Mouse (Mus musculus): Measurements from ENCODE around the gene Gm28778. TPM values are rescaled to one million over a fixed set of nuclear protein-coding genes. Genes with fewer than 3 reads are reported as not detected.

Gene Gm28778
- total and polyA plus RNA-seq, 3 experiments: 1.5 TPM; not detected in 2

- no peak overlapping the region for H3K4me2 ChIP-seq (ENCODE audit: insufficient read depth, low read depth, poor library complexity, severe bottlenecking)
- in situ Hi-C loops (cut with MboI; ENCODE audit: low pct_ligation_motif_present, low pct_unique_long_range_greater_than_20kb, low sequenced_read_pairs): no loop called here
These were observed 3.6 kb downstream of the Gm28778 start for GRCm38 (mm10) chr1:53300506-53300905.

GRCm38 (mm10) chr1:53312989-53313967 lies 16.4 kb downstream of the Gm28778 start, which contains the start of gene Osgepl1:
Gene Osgepl1 (plus strand): TSS chr1:53313624.
- DNase-seq (ENCODE audit: extremely low read depth): peak; percentile 76
- H3K36me3 ChIP-seq (replicated peaks in 1 of 2; ENCODE audit: control insufficient read depth in 1 of 2, insufficient read depth in 1 of 2, low read length in 1 of 2): peaks cover 16 to 35% of the 10 kb centered on the region in 2 experiments
- TF ChIP-seq JUN (IDR thresholded peaks at IDR 0.05; ENCODE audit: insufficient read depth, low read depth, low read length) (peak; percentile 38; the same call in 1 of the 2 replicates), MAZ (IDR thresholded peaks at IDR 0.05; ENCODE audit: low read depth, low read length) (no peak), CHD1 (IDR thresholded peaks at IDR 0.05; ENCODE audit: low read depth, low read length) (0 out of 2 replicates have a peak, but pooled peaks have one; percentile 3), E2F4 (IDR thresholded peaks at IDR 0.05; ENCODE audit: insufficient replicate concordance, low read depth, low read length) (peak; percentile 68; the same call in 1 of the 2 replicates), MYC (IDR thresholded peaks at IDR 0.05; ENCODE audit: low read depth, low read length) (no peak), ETS1 (conservative IDR thresholded peaks at IDR 0.05; ENCODE audit: low read depth, low read length) (0 out of 2 replicates have a peak, but pooled peaks have one; percentile 15), IRF4 (IDR thresholded peaks at IDR 0.05; ENCODE audit: low read depth, low read length) (peak; percentile 52; the same call in 1 of the 2 replicates), RAD21 (IDR thresholded peaks at IDR 0.05; ENCODE audit: low read depth, low read length) (peak; percentile 52), HCFC1 (IDR thresholded peaks at IDR 0.05; ENCODE audit: low read depth, low read length) (peak; percentile 72), ZMIZ1 (IDR thresholded peaks at IDR 0.05; ENCODE audit: low read depth, low read length) (no peak), SMC3 (IDR thresholded peaks at IDR 0.05; ENCODE audit: low read depth, low read length) (peak; percentile 33), POLR2AphosphoS2 (IDR thresholded peaks at IDR 0.05; ENCODE audit: low read depth, low read length) (0 out of 2 replicates have a peak, but pooled peaks have one; percentile 12), UBTF (IDR thresholded peaks at IDR 0.05; ENCODE audit: low read depth, low read length) (no peak), MEF2A (IDR thresholded peaks at IDR 0.05; ENCODE audit: borderline replicate concordance, low read depth, low read length) (peak; percentile 95), JUND (conservative IDR thresholded peaks at IDR 0.05; ENCODE audit: low read depth, low read length) (peak; percentile 85), EP300 (IDR thresholded peaks at IDR 0.05; ENCODE audit: low read length) (no peak), SIN3A (IDR thresholded peaks at IDR 0.05; ENCODE audit: low read length) (peak; percentile 75; the same call in 1 of the 2 replicates), TCF12 (IDR thresholded peaks at IDR 0.05; ENCODE audit: low read depth, low read length) (peak; percentile 66), MAFK (IDR thresholded peaks at IDR 0.05; ENCODE audit: insufficient replicate concordance, low read length) (no peak), RCOR1 (conservative IDR thresholded peaks at IDR 0.05; ENCODE audit: low read depth, low read length) (no peak), USF2 (conservative IDR thresholded peaks at IDR 0.05; ENCODE audit: low read depth, low read length) (no peak), NRF1 (IDR thresholded peaks at IDR 0.05; ENCODE audit: low read depth, low read length) (peak; percentile 69), NELFE (IDR thresholded peaks at IDR 0.05; ENCODE audit: low read depth, low read length) (peak; percentile 87), CTCF (conservative IDR thresholded peaks at IDR 0.05 in 1 of 2, IDR thresholded peaks at IDR 0.05 in 1 of 2; ENCODE audit: low read depth in 2 of 2, low read length in 2 of 2) (peak in 1 of 2 experiments; percentile 37; a peak in 2 of 4 replicates), ELF1 (IDR thresholded peaks at IDR 0.05; ENCODE audit: low read depth, low read length) (peak; percentile 66; the same call in 1 of the 2 replicates), TBP (conservative IDR thresholded peaks at IDR 0.05; ENCODE audit: low read depth, low read length) (peak; percentile 79), ZNF384 (IDR thresholded peaks at IDR 0.05; ENCODE audit: low read depth, low read length) (no peak)

More at GRCm38 (mm10) chr1:53300506-53300905, 3.6 kb downstream of the Gm28778 start:
- TF ChIP-seq GABPA (IDR thresholded peaks at IDR 0.05; ENCODE audit: insufficient replicate concordance, low read depth, low read length) (no peak), MEF2A (IDR thresholded peaks at IDR 0.05; ENCODE audit: borderline replicate concordance, low read depth, low read length) (no peak), RCOR1 (conservative IDR thresholded peaks at IDR 0.05; ENCODE audit: low read depth, low read length) (no peak), KAT2A (IDR thresholded peaks at IDR 0.05; ENCODE audit: insufficient replicate concordance, low read length) (no peak)
- no peaks in the 10 kb centered on the region for H3K9me3 ChIP-seq (replicated peaks; ENCODE audit: low read length)
- no peak overlapping the region for H3K27ac ChIP-seq (ENCODE audit: insufficient read depth, low read depth)
- peaks cover 14 to 49% of the 10 kb centered on the region in 2 experiments for H3K36me3 ChIP-seq (replicated peaks in 1 of 2; ENCODE audit: control insufficient read depth in 1 of 2, insufficient read depth in 1 of 2, low read length in 1 of 2)
- H3K79me2 ChIP-seq (replicated peaks; ENCODE audit: control insufficient read depth, extremely low read depth, insufficient read depth, poor library complexity, severe bottlenecking): peaks cover 14% of the 10 kb centered on the region; the same call in 1 of the 2 replicates
- H3K4me3 ChIP-seq (replicated peaks in 1 of 3; ENCODE audit: low read depth in 2 of 3, low read length in 2 of 3, poor library complexity in 1 of 3): no peak overlapping the region
- H3K27me3 ChIP-seq (replicated peaks): no peaks in the 10 kb centered on the region
- peaks cover 2 to 40% of the 10 kb centered on the region in 2 experiments; a peak in 3 of 4 replicates for H3K4me1 ChIP-seq (ENCODE audit: control insufficient read depth in 1 of 2, insufficient read depth in 2 of 2)
- dilution Hi-C loops (cut with MboI; ENCODE audit: extremely low pct_ligation_motif_present, extremely low pct_unique_long_range_greater_than_20kb, low sequenced_read_pairs): no loop called here
- no peak overlapping the region for H3K9ac ChIP-seq (ENCODE audit: insufficient read depth, low read depth)
- DNase-seq (ENCODE audit: extremely low read depth): no peak

More at GRCm38 (mm10) chr1:53312989-53313967, 16.4 kb downstream of the Gm28778 start, which contains the start of gene Osgepl1:
- H3K9ac ChIP-seq (ENCODE audit: insufficient read depth, low read depth): peak within 1 kb of the TSS; percentile 75
- dilution Hi-C loops (cut with MboI; ENCODE audit: extremely low pct_ligation_motif_present, extremely low pct_unique_long_range_greater_than_20kb, low sequenced_read_pairs) (no loop called here), in situ Hi-C loops (cut with MboI; ENCODE audit: low pct_ligation_motif_present, low pct_unique_long_range_greater_than_20kb, low sequenced_read_pairs) (no loop called here)
- H3K27ac ChIP-seq (ENCODE audit: insufficient read depth, low read depth): 0 out of 2 replicates have a peak within 1 kb of the TSS, but pooled peaks have one; percentile 10
- peaks cover 0 to 10% of the 10 kb centered on the region in 2 experiments; a peak in 1 of 4 replicates for H3K4me1 ChIP-seq (ENCODE audit: control insufficient read depth in 1 of 2, insufficient read depth in 2 of 2)
- H3K4me3 ChIP-seq (replicated peaks in 1 of 3; ENCODE audit: low read depth in 2 of 3, low read length in 2 of 3, poor library complexity in 1 of 3): peak within 1 kb of the TSS; percentile 63 to 93 (median 75)
- peak within 1 kb of the TSS; percentile 68 for H3K4me2 ChIP-seq (ENCODE audit: insufficient read depth, low read depth, poor library complexity, severe bottlenecking)
- no peaks in the 10 kb centered on the region for H3K9me3 ChIP-seq (replicated peaks; ENCODE audit: low read length)
- H3K27me3 ChIP-seq (replicated peaks): no peaks in the 10 kb centered on the region
- H3K79me2 ChIP-seq (replicated peaks; ENCODE audit: control insufficient read depth, extremely low read depth, insufficient read depth, poor library complexity, severe bottlenecking): no peaks in the 10 kb centered on the region
